Mouse (Mus musculus): ENCODE results near the gene Mapk11. TPM values are rescaled to one million over a fixed set of nuclear protein-coding genes. Genes with fewer than 3 reads are reported as not detected.

Gene Mapk11
- polyA plus RNA-seq, 1 experiment from 2014 or later = 5.9 TPM

DNA sequence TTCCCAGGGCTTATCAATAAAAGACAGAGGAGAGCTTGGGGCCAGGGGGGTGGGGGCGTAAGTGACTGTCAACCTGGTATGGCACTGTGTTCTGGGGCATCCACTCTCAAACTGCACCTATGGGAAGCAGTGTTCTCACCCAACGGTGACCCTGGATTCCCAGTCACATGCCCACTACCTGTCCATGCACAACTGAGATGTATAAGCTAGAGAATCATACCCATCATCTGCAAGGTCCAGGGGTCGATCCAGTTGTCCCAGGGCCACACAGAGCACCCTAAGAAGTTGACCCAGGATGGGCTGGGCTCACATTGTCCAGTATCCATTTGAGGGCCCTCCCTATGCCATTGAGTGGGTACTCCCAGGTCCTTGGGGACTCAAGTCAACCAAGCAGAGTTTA, 25.1 kb downstream of the Mapk11 start:
- ATAC-seq (ENCODE audit: insufficient read depth, low FRiP score, low read depth) = no peak
- no peaks in the 10 kb centered on the region for H3K9me3 ChIP-seq
- H3K9ac ChIP-seq = no peak overlapping the region
- no peak overlapping the region for H3K27ac ChIP-seq
- H3K27me3 ChIP-seq (replicated peaks) = no peaks in the 10 kb centered on the region
- H3K4me3 ChIP-seq (replicated peaks) = no peak overlapping the region
- peaks cover 37% of the 10 kb centered on the region for H3K4me1 ChIP-seq
- peaks cover 4% of the 10 kb centered on the region; the same call in 1 of the 2 replicates for H3K36me3 ChIP-seq
- no peak overlapping the region for H3K4me2 ChIP-seq
- 94% methylated on average over 3 of the region's 3 CpGs for WGBS

DNA sequence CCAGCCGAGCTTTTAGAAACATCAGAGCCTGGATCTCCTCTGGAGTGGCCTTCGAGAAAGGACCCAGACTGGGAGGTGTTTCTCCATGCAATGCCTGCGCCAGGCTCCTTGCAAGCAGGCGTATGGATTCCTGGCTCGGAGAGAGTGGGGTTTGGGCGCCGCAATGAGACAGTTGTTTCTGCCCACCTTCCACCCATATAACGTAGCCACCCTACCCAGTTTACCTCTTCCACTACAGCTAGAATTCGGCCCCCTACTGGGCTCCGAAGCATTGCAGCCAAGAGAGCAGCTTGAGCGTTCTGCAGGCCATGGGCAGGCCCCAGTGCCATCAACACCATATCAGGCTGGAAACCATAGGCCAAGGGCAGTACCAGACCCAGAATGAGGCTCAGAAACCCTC, 25.8 kb downstream of the Mapk11 start:
- Histone ChIP-seq H3K27ac (peak overlapping the region; percentile 49), H3K27me3 (replicated peaks) (no peaks in the 10 kb centered on the region), H3K36me3 (peaks cover 4% of the 10 kb centered on the region; the same call in 1 of the 2 replicates), H3K4me1 (peaks cover 33% of the 10 kb centered on the region), H3K4me3 (replicated peaks) (peak overlapping the region; percentile 96), H3K4me2 (peak overlapping the region; percentile 93), H3K9me3 (no peaks in the 10 kb centered on the region), H3K9ac (peak overlapping the region; percentile 86; the same call in 1 of the 2 replicates)
- WGBS = 27% methylated on average over 11 of the region's 11 CpGs
- no peak for ATAC-seq (ENCODE audit: insufficient read depth, low FRiP score, low read depth)

DNA sequence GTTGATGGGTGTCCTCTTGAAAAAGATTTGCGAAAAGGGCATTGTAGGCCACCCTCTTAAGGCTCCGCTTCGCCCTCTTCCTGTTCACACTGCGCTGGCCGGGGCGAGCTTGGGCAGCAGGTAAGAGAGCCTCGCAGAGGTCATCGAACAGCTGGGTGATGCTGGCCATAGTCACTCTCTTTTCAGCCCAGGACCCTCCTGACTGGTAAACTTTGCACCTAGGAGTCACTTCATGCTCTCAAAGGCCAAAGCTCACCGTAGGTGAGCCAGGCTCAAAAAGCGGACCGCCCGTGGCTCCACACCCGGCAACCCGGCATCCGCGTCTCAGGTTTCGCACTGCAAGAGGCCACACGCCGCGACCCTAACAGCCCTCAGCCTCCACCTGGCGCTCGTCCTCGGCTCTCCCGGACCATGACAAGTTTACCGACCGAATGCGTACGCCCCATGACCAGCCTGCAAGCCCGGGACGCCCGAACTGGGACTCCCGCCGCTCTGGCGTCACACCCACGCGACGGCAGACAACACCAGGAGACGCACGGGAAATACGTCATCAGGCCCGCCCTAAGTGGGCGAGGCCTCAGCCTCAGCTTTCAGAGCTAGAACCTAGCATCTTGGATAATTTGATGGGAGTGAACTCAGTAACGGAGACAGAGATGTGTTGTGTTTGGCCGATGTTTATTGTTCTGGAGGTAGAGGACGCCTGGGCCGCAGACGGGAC, 26.6 kb downstream of the Mapk11 start, which contains the start of gene Tubgcp6:
Gene Tubgcp6, minus strand, starts transcription at position 464 of the 718 bp plus-strand sequence.
- under 1% methylated on average over 47 of the region's 47 CpGs for WGBS
- H3K36me3 ChIP-seq = peaks cover 4% of the 10 kb centered on the region; the same call in 1 of the 2 replicates

DNA sequence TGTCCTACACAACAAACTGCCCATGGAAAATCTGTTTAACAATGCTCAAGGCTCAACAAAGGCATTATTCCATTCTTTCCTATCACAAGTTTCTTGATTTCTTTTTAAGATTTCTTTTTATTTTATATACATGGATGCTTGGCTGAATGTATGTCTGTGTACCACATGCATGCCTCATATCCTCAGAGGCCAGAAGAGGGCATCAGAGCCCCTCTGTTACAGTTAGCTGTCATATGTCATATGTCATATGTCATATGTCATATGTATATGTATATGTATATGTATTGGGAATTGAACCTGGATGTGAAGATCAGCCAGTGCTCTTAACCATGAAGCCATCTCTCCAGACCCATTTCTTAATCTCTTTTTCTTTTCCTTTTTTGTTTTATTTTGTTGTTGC, 31.4 kb downstream of the Mapk11 start:
- ATAC-seq (ENCODE audit: insufficient read depth, low FRiP score, low read depth) = no peak
- no peaks in the 10 kb centered on the region for H3K27me3 ChIP-seq (replicated peaks)
- H3K4me3 ChIP-seq (replicated peaks) = no peak overlapping the region
- peaks cover 11% of the 10 kb centered on the region for H3K4me1 ChIP-seq
- no peak overlapping the region for H3K4me2 ChIP-seq
- no peak overlapping the region for H3K9ac ChIP-seq
- peaks cover 15% of the 10 kb centered on the region for H3K36me3 ChIP-seq
- no peaks in the 10 kb centered on the region for H3K9me3 ChIP-seq
- no peak overlapping the region for H3K27ac ChIP-seq

More for the DNA sequence above, 26.6 kb downstream of the Mapk11 start, which contains the start of gene Tubgcp6:
- no peaks in the 10 kb centered on the region for H3K9me3 ChIP-seq
- peak within 1 kb of the TSS; percentile 86 for H3K9ac ChIP-seq
- ATAC-seq (ENCODE audit: insufficient read depth, low FRiP score, low read depth) = peak; percentile 83
- H3K4me2 ChIP-seq = peak within 1 kb of the TSS; percentile 93
- peaks cover 29% of the 10 kb centered on the region for H3K4me1 ChIP-seq
- peak within 1 kb of the TSS; percentile 96 for H3K4me3 ChIP-seq (replicated peaks)
- no peaks in the 10 kb centered on the region for H3K27me3 ChIP-seq (replicated peaks)
- peak within 1 kb of the TSS; percentile 49 for H3K27ac ChIP-seq

DNA sequence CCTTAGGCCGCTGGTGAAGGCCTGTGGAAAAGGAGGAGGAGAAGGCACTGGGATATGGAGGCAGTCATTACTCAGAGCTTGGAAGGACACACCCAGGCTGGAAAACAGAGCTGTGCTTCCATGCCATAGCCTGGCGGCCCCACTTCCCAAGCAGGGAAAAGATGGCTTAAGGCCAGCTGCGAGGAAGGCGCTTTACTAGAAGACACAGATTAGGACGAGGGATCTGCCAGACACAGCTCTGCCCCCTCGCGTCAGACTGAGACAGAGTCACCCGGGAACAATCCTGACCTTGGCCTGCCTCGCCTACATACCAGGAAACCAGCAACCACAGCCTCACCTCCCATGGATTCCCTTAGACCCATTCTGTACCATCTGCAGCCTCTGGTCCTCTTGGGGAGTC, 39.3 kb downstream of the Mapk11 start:
- peaks cover 51% of the 10 kb centered on the region for H3K36me3 ChIP-seq
- no peaks in the 10 kb centered on the region for H3K9me3 ChIP-seq
- no peak for ATAC-seq (ENCODE audit: insufficient read depth, low FRiP score, low read depth)
- no peaks in the 10 kb centered on the region for H3K27me3 ChIP-seq (replicated peaks)
- WGBS = 76% methylated on average over 9 of the region's 9 CpGs
- no peak overlapping the region for H3K4me2 ChIP-seq
- no peak overlapping the region for H3K4me3 ChIP-seq (replicated peaks)
- H3K4me1 ChIP-seq = no peaks in the 10 kb centered on the region
- H3K27ac ChIP-seq = no peak overlapping the region
- H3K9ac ChIP-seq = no peak overlapping the region

DNA sequence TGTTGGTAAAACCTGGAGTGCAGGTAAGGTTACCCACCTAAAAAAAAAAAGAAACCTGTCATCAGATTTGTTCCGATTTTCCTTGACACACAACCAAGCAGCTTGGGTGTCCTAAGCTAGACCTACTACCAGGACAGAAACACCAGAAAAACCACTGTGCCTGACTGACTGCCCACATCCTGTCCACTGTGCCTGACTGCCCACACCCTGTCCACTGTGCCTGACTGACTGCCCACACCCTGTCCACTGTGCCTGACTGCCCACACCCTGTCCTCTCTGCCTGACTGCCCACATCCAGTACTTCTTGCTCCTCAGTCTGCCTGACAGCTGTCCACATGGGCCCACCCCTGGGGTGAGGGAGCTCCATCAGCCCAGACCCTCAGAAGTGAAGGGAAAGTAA, 42.5 kb downstream of the Mapk11 start:
- no peak overlapping the region for H3K4me3 ChIP-seq (replicated peaks)
- peaks cover 75% of the 10 kb centered on the region for H3K36me3 ChIP-seq
- no peak overlapping the region for H3K27ac ChIP-seq
- H3K9me3 ChIP-seq = no peaks in the 10 kb centered on the region
- no peak overlapping the region for H3K9ac ChIP-seq
- H3K27me3 ChIP-seq (replicated peaks) = no peaks in the 10 kb centered on the region
- ATAC-seq (ENCODE audit: insufficient read depth, low FRiP score, low read depth) = no peak
- no peaks in the 10 kb centered on the region for H3K4me1 ChIP-seq
- 100% methylated on average over 1 of the region's 1 CpGs for WGBS
- H3K4me2 ChIP-seq = no peak overlapping the region

DNA sequence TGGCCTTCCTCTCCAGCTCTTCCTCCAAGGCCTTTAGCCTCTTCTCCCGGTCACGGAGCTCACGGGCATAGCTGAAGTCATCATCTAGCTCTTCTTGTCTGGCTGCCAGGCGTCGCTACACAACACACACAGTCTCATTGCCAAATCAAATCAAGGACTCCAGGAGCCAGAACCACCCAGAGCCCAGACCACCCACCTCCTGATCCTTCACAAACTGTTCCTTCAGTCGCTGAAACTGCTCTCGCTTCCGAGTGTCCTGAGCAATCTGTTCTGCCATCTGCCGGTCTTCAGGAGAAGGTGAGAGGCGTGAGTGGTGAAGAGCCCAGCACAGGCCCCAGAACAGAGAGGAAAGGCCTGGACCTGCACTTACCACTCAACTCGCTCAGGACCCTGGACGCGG, 43.4 kb downstream of the Mapk11 start:
- H3K4me1 ChIP-seq = no peaks in the 10 kb centered on the region
- WGBS = 89% methylated on average over 13 of the region's 13 CpGs
- no peak overlapping the region for H3K4me2 ChIP-seq
- no peak overlapping the region for H3K27ac ChIP-seq
- no peak for ATAC-seq (ENCODE audit: insufficient read depth, low FRiP score, low read depth)
- no peaks in the 10 kb centered on the region for H3K9me3 ChIP-seq
- H3K9ac ChIP-seq = no peak overlapping the region
- no peaks in the 10 kb centered on the region for H3K27me3 ChIP-seq (replicated peaks)
- peaks cover 80% of the 10 kb centered on the region for H3K36me3 ChIP-seq
- no peak overlapping the region for H3K4me3 ChIP-seq (replicated peaks)

DNA sequence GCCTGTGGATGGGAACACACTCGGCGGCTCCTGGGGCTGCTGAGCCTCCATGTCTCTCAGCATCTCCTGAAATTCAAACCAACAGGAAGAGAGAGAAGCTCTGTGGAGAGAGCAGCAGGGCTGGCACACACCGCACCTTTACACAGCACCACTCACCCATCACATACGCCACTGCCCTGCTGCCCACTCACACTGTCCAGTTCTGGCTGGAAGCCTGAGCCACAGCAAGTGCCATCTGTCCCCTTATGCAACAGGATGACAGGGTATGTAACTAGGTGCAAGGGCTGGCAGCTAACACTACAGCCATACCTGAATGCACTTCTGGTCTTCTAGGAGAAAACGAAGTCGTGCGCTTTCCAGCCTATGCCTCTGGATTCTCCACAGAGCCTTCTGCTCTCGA, 45.0 kb downstream of the Mapk11 start:
- 95% methylated on average over 8 of the region's 8 CpGs for WGBS
- no peak overlapping the region for H3K4me2 ChIP-seq
- no peak overlapping the region for H3K9ac ChIP-seq
- peaks cover 82% of the 10 kb centered on the region for H3K36me3 ChIP-seq
- no peaks in the 10 kb centered on the region for H3K27me3 ChIP-seq (replicated peaks)
- H3K4me1 ChIP-seq = no peaks in the 10 kb centered on the region
- ATAC-seq (ENCODE audit: insufficient read depth, low FRiP score, low read depth) = no peak
- no peaks in the 10 kb centered on the region for H3K9me3 ChIP-seq
- H3K4me3 ChIP-seq (replicated peaks) = no peak overlapping the region
- no peak overlapping the region for H3K27ac ChIP-seq

DNA sequence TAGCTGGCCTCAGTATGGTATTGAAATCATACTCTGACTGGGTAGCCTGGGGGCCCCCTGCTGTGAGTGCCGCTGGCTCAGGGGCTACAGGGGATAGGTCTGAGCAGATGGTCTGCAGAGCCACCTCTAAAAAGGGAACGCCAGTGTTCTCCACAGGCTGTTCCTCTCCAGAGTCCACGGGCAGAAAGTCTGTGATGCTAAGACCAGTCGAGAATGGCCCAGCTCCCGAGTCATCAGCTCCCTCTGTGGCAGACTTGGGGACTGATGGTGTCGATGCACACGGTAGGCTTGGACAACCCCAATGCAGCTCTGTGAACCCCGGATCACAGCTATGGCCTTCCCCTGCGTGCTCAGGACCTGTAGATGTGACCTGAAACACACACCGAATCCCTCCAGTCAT, 45.5 kb downstream of the Mapk11 start:
- Histone ChIP-seq H3K4me1 (no peaks in the 10 kb centered on the region), H3K9ac (no peak overlapping the region), H3K4me2 (no peak overlapping the region), H3K27me3 (replicated peaks) (no peaks in the 10 kb centered on the region), H3K27ac (no peak overlapping the region), H3K9me3 (no peaks in the 10 kb centered on the region), H3K36me3 (peaks cover 83% of the 10 kb centered on the region), H3K4me3 (replicated peaks) (no peak overlapping the region)
- 87% methylated on average over 10 of the region's 10 CpGs for WGBS
- ATAC-seq (ENCODE audit: insufficient read depth, low FRiP score, low read depth) = no peak

DNA sequence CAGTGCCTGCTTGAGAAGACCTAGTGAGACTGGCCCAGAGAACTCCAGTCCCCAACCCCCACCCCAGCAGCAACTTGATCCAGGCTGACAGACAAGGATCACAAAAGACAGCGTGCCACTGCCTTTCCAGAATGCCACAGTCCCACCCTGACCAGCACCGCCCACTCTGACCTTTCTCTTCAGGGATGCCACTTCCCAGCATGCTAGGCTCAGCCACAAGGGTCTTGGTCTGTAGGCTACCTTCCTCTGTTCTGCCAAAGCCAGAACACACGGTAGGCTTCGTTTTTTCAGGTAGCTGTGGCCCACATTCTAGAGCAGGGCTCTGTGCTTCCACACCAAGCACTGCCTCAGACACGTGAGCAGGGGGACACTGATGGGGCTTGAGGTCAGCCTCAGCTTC, 46.8 kb downstream of the Mapk11 start:
- ATAC-seq (ENCODE audit: insufficient read depth, low FRiP score, low read depth) = no peak
- peaks cover 87% of the 10 kb centered on the region for H3K36me3 ChIP-seq
- 75% methylated on average over 5 of the region's 5 CpGs for WGBS

DNA sequence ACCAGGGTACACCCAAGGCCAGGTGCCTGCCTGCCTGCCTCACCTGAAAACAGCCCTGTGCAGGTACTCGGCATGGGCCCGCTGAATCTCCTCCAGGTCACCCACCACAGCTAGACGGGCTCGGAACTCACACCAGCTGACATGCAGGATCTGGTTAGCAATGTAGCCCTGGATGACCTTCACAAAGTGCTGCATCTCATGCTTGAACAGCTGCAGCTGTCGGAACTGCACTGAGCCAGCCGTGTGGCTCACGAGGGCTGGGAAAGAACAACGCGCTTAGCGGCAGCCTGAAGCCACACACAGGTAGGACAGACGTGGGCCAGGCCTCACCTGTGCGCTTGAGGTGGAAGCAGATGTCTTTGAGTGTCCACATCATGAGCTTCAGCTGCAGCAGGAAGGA, 48.6 kb downstream of the Mapk11 start:
- ATAC-seq (ENCODE audit: insufficient read depth, low FRiP score, low read depth) = no peak
- Histone ChIP-seq H3K4me3 (replicated peaks) (no peak overlapping the region), H3K9ac (no peak overlapping the region), H3K4me1 (no peaks in the 10 kb centered on the region), H3K36me3 (peaks cover 90% of the 10 kb centered on the region), H3K4me2 (no peak overlapping the region), H3K27me3 (replicated peaks) (no peaks in the 10 kb centered on the region), H3K9me3 (no peaks in the 10 kb centered on the region), H3K27ac (no peak overlapping the region)
- 87% methylated on average over 12 of the region's 12 CpGs for WGBS

More for the DNA sequence above, 46.8 kb downstream of the Mapk11 start:
- Histone ChIP-seq H3K4me3 (replicated peaks) (no peak overlapping the region), H3K4me1 (no peaks in the 10 kb centered on the region), H3K27me3 (replicated peaks) (no peaks in the 10 kb centered on the region), H3K27ac (no peak overlapping the region), H3K9me3 (no peaks in the 10 kb centered on the region), H3K9ac (no peak overlapping the region), H3K4me2 (no peak overlapping the region)

DNA sequence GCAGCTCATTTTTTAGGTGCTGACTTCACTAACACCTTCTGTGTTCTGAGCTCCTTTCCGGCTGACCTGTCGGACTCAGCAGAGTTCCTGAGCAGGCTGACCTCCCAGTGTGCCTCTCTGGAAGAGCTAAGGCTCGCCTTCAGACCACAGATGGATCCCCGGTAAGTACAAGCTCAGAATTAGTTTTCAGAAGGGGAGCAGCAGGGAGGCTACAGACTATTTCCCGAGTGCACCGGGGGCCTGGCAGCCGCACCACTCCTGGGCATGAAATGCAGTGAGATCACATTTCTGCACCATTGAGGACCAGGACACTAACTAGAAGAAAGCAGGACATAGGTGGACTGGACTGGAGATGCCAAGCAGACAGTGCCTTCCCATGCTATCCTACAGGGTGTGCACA, 50.8 kb downstream of the Mapk11 start:
- Histone ChIP-seq H3K9me3 (no peaks in the 10 kb centered on the region), H3K4me1 (no peaks in the 10 kb centered on the region), H3K4me3 (replicated peaks) (no peak overlapping the region), H3K9ac (no peak overlapping the region), H3K36me3 (peaks cover 85% of the 10 kb centered on the region), H3K27me3 (replicated peaks) (no peaks in the 10 kb centered on the region), H3K27ac (no peak overlapping the region), H3K4me2 (no peak overlapping the region)
- ATAC-seq (ENCODE audit: insufficient read depth, low FRiP score, low read depth) = no peak
- 90% methylated on average over 7 of the region's 7 CpGs for WGBS

Measured in stomach, embryonic 15.5 days (tissue).